Mouse (Mus musculus) liver, embryonic 11.5 days (tissue): Measurements from ENCODE around the gene Synpo2. TPM values are rescaled to one million over a fixed set of nuclear protein-coding genes. Genes with fewer than 3 reads are reported as not detected.
"Not testable (repeated sequence)": the region's sequence is repeated elsewhere in the genome, so short reads cannot be mapped to it uniquely, and the experiment has no call there.

Source experiments
- ATAC-seq: fragments of 200-750 bp; cut with Nextera tagmentation; replicated peaks from 2 replicates; pipeline ENCODE4 v1.8.0; 2017; ENCODE audit warnings: moderate number of reproducible peaks, mild to moderate bottlenecking, moderate TSS enrichment, moderate library complexity; ENCODE audit not compliant: low FRiP score
- DNase-seq: peaks from one replicate; pipeline ENCODE4 v3.0.0-alpha.2; 2017; ENCODE audit warnings: low spot score
- H3K27ac ChIP-seq: fragments of 300-500 bp; sonication (generic); 2 replicates; pipeline ENCODE4 v1.5.1; 2014; ENCODE audit warnings: mild to moderate bottlenecking, low read depth, low read length, control low read depth
- H3K27me3 ChIP-seq: fragments of 300-500 bp; sonication (generic); replicated peaks from 2 replicates; pipeline ENCODE4 v1.6.1; 2014; ENCODE audit warnings: low read length, mixed read lengths; ENCODE audit not compliant: control insufficient read depth, insufficient read depth
- H3K36me3 ChIP-seq: fragments of 300-500 bp; sonication (generic); 2 replicates; pipeline ENCODE4 v1.6.1; 2014; ENCODE audit warnings: mild to moderate bottlenecking, low read length, moderate library complexity, mixed read lengths; ENCODE audit not compliant: control insufficient read depth, insufficient read depth
- H3K4me1 ChIP-seq: fragments of 300-500 bp; sonication (generic); replicated peaks from 2 replicates; pipeline ENCODE4 v1.6.1; 2014; ENCODE audit warnings: low read length, mixed read lengths; ENCODE audit not compliant: control insufficient read depth, insufficient read depth
- H3K4me2 ChIP-seq: fragments of 300-500 bp; sonication (generic); 2 replicates; pipeline ENCODE4 v1.6.1; 2014; ENCODE audit warnings: mild to moderate bottlenecking, control low read depth, moderate library complexity
- H3K4me3 ChIP-seq: fragments of 300-500 bp; sonication (generic); 2 replicates; pipeline ENCODE4 v1.5.1; 2014; ENCODE audit warnings: low read depth, low read length, control low read depth
- H3K9ac ChIP-seq: fragments of 300-500 bp; sonication (generic); 2 replicates; pipeline ENCODE4 v1.6.1; 2014; ENCODE audit warnings: low read depth, low read length, control low read depth
- H3K9me3 ChIP-seq: fragments of 300-500 bp; sonication (generic); 2 replicates; pipeline ENCODE4 v1.6.1; 2016; ENCODE audit warnings: low read length, inconsistent platforms, mixed read lengths; ENCODE audit not compliant: control insufficient read depth
- WGBS: fragments of 180-500 bp; shearing (Covaris S2); extraction: QIAGEN DNeasy Blood & Tissue Kit; methylation state at CpG from one replicate; pipeline ENCODE4 v1.1.7; 2014; 5-methylcytosine and 5-hydroxymethylcytosine counted together
- polyA plus RNA-seq: library from polyadenylated mRNA; unstranded; fragments of >200 nt; fragmentation: Nextera tagmentation; extraction: Ambion mirVana; gene quantifications from 2 replicates; pipeline ENCODE4 v1.2.1, GENCODE M21; 2014

The Synpo2 gene
- polyA plus RNA-seq, 1 experiment from 2014 or later: 1.9 TPM

DNA sequence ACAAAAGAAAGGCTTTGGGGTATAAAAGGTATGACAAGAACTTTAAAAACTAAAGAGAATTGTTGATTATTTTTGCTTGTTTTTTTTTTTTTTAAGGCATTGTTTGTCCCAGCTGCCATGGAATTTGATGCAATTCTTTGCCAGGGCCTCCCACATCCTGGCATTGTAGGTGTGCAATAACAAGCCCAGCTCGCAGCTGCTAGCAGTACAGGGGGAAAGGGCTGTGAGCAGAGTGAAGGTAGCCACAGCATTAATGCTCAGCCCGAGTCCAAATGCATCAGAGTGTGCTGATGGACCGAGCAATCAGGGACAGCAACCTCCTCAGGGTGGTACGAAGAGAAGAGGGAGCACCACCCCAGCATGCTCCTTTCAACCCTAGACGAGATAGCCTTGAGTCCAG lies 96.3 kb downstream of the Synpo2 start:
- ATAC-seq (no peak), DNase-seq (no peak)
- Histone ChIP-seq H3K4me2 (no peak overlapping the region), H3K36me3 (no peaks in the 10 kb centered on the region), H3K9me3 (no peaks in the 10 kb centered on the region), H3K9ac (no peak overlapping the region), H3K27ac (no peak overlapping the region), H3K4me1 (no peaks in the 10 kb centered on the region), H3K4me3 (no peak overlapping the region), H3K27me3 (no peaks in the 10 kb centered on the region)
- WGBS: 66% methylated on average over 5 of the region's 5 CpGs

DNA sequence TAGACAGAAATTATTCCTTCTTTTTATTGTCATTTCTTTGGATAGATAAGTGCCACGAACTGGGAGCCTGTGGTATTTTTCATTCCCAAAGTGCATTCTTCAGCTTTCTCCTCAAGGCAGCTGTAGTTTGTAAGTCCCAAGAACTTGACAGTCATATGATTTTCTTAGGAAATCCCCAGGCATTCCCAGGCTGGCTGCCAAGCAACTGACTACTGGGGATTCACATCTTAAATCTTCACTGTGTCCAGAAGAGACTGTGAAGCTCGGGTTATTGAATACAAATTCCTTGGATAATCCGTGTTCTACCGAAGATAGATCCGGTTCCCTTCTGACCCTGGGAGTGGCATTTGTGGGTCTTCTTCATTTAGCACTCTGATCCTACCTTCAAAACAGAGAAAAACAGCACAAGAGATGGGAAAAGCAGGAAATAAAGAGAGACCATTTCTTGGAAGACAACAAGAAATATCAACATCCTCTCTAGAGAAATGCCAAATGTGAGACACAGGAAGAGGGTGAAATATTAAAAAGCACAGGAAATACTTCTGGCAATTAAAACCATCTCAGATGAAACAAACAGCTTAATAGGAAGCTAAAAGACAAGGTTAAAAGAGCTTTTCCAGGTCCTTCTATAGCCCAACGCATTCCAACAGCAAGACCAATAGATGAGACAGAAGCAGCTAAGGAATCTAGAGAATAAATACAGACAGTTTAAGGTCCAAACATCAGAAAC lies 97.5 kb downstream of the Synpo2 start:
- no peaks in the 10 kb centered on the region for H3K36me3 ChIP-seq
- DNase-seq (no peak), ATAC-seq (no peak)
- no peak overlapping the region for H3K4me2 ChIP-seq
- WGBS: 68% methylated on average over 6 of the region's 6 CpGs
- no peaks in the 10 kb centered on the region for H3K27me3 ChIP-seq
- H3K27ac ChIP-seq: no peak overlapping the region
- H3K9ac ChIP-seq: no peak overlapping the region
- no peak overlapping the region for H3K4me3 ChIP-seq
- no peaks in the 10 kb centered on the region for H3K9me3 ChIP-seq
- no peaks in the 10 kb centered on the region for H3K4me1 ChIP-seq

DNA sequence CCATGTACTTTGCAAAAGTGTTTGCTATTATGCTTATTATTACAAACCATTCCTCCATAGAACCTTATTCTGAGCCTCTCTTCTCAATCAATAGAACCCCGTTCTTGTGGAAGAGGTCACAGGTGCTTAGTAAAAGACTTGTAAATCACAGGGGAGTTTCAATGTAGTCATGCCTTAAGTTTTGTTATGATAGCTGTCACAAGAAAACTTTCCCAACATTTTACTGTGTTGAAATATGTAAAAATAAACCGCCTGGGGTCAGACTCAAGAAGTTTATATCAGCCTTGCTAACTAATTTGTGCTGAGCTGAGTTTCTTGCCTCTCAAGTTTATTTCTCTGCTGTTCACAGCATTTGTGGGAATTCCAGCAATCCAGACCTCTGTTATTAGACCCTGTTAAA lies 103.8 kb downstream of the Synpo2 start:
- Histone ChIP-seq H3K4me3 (no peak overlapping the region), H3K27ac (no peak overlapping the region), H3K27me3 (no peaks in the 10 kb centered on the region), H3K4me2 (no peak overlapping the region), H3K9ac (no peak overlapping the region), H3K4me1 (no peaks in the 10 kb centered on the region), H3K9me3 (no peaks in the 10 kb centered on the region), H3K36me3 (no peaks in the 10 kb centered on the region)
- 83% methylated on average over 2 of the region's 2 CpGs for WGBS
- DNase-seq (no peak), ATAC-seq (no peak)

DNA sequence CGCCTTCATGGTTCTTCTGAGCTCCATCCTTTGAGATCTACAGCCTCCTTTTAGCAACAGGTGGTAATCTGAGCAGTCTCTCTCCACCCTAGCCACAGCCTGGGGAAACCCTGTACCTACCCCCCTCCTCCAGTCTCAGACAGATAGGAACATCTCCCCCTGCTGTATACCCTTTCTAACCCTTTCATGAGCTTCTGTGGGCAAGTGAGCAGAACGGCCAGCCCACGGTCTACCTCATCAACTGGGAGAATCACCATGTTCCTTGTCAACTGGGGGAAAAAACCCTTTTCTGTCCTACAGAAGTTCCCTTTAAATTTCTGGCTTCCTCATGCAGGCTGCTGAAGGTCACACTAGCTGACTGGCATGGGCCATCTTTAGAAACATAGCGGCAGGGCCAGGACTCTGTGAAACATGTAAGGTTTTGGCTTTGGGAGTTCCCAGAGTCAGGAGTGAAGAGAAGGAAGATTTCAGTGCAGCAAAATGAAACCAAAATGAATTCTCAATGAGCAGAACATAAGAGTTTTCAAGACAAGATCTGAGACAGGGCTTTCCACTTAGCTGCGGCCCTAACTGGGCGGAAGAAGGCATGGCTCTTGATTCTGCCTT lies 104.7 kb downstream of the Synpo2 start:
- WGBS: 87% methylated on average over 6 of the region's 6 CpGs
- no peak overlapping the region for H3K9ac ChIP-seq
- DNase-seq (no peak), ATAC-seq (no peak)
- no peak overlapping the region for H3K4me3 ChIP-seq
- H3K36me3 ChIP-seq: no peaks in the 10 kb centered on the region
- H3K9me3 ChIP-seq: no peaks in the 10 kb centered on the region
- no peaks in the 10 kb centered on the region for H3K27me3 ChIP-seq
- H3K4me1 ChIP-seq: no peaks in the 10 kb centered on the region
- H3K4me2 ChIP-seq: no peak overlapping the region
- no peak overlapping the region for H3K27ac ChIP-seq

DNA sequence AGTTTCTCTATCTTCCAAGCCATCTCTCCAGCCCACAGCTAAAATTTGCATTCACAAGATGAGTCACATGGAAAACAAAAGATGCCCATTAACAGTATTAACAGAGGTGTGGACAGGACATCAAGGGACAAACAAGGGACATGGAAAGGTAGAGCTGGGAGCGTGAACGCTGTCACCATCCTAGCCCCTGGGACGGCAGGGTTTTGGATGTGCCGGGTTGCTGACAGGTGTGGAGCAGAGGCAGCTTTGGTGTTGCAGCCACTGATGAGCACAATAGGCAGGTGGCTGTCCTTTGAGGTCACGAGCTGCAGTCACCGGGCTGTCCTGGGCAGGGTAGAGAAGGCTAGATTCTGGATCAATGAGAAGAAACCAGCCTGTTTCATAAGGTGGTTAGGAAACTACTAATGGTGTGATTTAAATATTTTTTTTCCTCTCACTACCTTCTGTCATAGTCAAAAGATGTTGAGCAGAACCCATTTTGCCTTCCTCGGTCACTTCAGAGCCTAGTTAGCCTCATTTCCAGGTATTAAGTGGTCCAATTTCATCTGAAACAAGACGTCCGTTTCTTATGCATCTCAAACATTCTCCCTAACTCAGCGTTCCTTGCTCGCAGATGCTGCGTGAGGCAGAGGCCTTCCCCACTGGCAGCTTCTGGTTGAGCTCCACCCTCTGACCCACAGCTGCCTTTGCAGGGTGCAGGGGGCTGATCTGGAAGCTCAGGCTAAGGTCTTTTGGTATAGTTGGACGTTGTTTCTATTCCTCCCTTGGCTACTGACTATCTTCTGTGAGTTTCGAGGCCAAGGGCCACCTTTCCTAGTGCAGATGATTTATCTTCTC lies 105.4 kb downstream of the Synpo2 start:
- no peak overlapping the region for H3K27ac ChIP-seq
- no peak overlapping the region for H3K4me3 ChIP-seq
- H3K4me2 ChIP-seq: no peak overlapping the region
- H3K27me3 ChIP-seq: no peaks in the 10 kb centered on the region
- no peaks in the 10 kb centered on the region for H3K36me3 ChIP-seq
- H3K4me1 ChIP-seq: no peaks in the 10 kb centered on the region
- H3K9ac ChIP-seq: no peak overlapping the region
- DNase-seq (no peak), ATAC-seq (no peak)
- WGBS: 76% methylated on average over 14 of the region's 14 CpGs
- no peaks in the 10 kb centered on the region for H3K9me3 ChIP-seq

DNA sequence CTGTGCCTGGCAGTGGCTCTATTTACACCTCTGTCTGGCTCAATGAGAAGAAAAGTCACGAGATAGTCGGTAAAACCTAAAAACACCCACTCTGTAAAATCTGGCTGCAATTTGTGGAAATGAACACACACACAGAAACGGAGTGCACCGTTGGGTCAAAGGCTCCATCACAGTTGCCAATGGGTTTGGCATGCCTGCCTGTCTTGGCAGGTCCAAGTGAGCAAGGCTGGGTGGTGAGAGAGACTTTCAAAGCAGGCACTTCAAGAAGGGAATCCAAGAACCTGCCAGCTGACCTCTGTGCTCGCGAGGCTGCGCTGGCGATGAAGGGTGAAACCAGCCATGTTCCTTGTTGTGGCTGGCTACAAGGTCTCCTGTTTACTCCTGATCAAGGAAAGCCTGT lies 107.2 kb downstream of the Synpo2 start:
- Histone ChIP-seq H3K9me3 (no peaks in the 10 kb centered on the region), H3K27ac (no peak overlapping the region)
- WGBS: 75% methylated on average over 8 of the region's 8 CpGs

DNA sequence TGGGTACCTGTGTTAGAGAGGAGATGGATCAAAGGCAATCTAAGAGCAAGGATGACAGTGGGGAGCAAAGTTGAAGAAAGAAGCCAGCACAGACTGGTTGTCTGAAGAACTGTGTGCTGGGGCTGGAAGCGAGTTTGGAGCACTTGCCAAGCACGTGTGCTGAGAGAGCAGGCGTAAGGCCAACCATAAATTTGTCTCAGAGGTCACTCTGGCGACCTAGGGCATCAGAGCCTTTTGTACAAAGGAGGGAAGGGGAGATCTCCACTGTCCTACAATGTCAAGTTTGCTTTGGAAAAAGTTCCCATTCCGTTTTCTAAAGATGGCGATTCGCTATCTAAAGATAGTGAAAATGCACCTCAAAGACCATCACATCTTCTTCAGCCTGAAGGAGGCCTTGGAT lies 107.9 kb downstream of the Synpo2 start:
- no peak overlapping the region for H3K27ac ChIP-seq
- 75% methylated on average over 7 of the region's 7 CpGs for WGBS
- ATAC-seq (no peak), DNase-seq (no peak)
- H3K9me3 ChIP-seq: no peaks in the 10 kb centered on the region
- H3K4me2 ChIP-seq: no peak overlapping the region
- no peaks in the 10 kb centered on the region for H3K4me1 ChIP-seq
- no peak overlapping the region for H3K4me3 ChIP-seq
- no peaks in the 10 kb centered on the region for H3K27me3 ChIP-seq
- no peak overlapping the region for H3K9ac ChIP-seq
- H3K36me3 ChIP-seq: no peaks in the 10 kb centered on the region

More for the DNA sequence above, 107.2 kb downstream of the Synpo2 start:
- no peak overlapping the region for H3K4me2 ChIP-seq
- no peak for DNase-seq
- no peaks in the 10 kb centered on the region for H3K27me3 ChIP-seq
- H3K4me3 ChIP-seq: no peak overlapping the region
- H3K4me1 ChIP-seq: no peaks in the 10 kb centered on the region
- ATAC-seq: no peak
- no peak overlapping the region for H3K9ac ChIP-seq
- H3K36me3 ChIP-seq: no peaks in the 10 kb centered on the region

DNA sequence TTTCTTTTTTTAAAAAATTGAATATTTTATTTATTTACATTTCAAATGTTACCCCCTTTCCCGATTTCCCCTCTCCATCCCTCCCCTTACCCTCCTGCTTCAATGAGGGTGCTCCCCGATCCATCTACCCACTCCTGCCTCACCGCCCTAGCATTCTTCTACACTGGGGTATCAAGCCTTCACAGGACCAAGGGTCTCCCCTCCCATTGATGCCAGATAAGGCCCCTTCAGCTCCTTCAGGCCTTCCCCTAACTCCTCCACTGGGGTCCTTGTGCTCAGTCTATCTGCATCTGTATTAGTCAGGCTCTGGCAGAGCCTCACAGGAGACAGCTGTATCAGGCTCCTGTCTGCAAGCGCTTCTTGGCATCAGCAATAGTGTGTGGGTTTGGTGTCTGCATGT lies 109.2 kb downstream of the Synpo2 start:
- H3K4me1 ChIP-seq, H3K4me2 ChIP-seq, H3K27me3 ChIP-seq, DNase-seq, H3K27ac ChIP-seq, H3K4me3 ChIP-seq, H3K9me3 ChIP-seq, ATAC-seq, H3K9ac ChIP-seq, H3K36me3 ChIP-seq: not testable (repeated sequence)
- WGBS: 83% methylated on average over 4 of the region's 4 CpGs
